Mouse (Mus musculus) cerebellum, adult 2 months (tissue): ENCODE results near the gene Itpkb. TPM values are rescaled to one million over a fixed set of nuclear protein-coding genes. Genes with fewer than 3 reads are reported as not detected.

ENCODE experiments used
- DNase-seq, 2 experiments: peaks; one replicate each; pipeline ENCODE4 v3.0.0; 2021
- H3K27ac ChIP-seq: fragments of 200-500 bp; 2 replicates; pipeline ENCODE4 v1.5.1; 2012; ENCODE audit warnings: low read length, control low read depth, inconsistent platforms; ENCODE audit not compliant: insufficient read depth
- H3K27me3 ChIP-seq: fragments of 200-500 bp; 2 replicates; pipeline ENCODE4 v1.6.1; 2012; ENCODE audit warnings: inconsistent platforms, mild to moderate bottlenecking, low read length, moderate library complexity; ENCODE audit not compliant: control insufficient read depth, insufficient read depth
- H3K4me1 ChIP-seq: fragments of 200-500 bp; 2 replicates; pipeline ENCODE4 v1.6.1; 2011; ENCODE audit warnings: low read length; ENCODE audit not compliant: control insufficient read depth, insufficient read depth
- H3K4me3 ChIP-seq: fragments of 200-500 bp; replicated peaks from 2 replicates; pipeline ENCODE3; 2011; ENCODE audit warnings: mild to moderate bottlenecking, low read depth, low read length, control low read depth; ENCODE audit not compliant: insufficient read depth
- CTCF ChIP-seq: fragments of 200-500 bp; IDR thresholded peaks from 2 replicates; pipeline ENCODE4 v1.5.1; 2011; ENCODE audit warnings: low read depth, mild to moderate bottlenecking, control low read depth, low read length, moderate library complexity, borderline replicate concordance; ENCODE audit not compliant: insufficient read depth
- POLR2A ChIP-seq: fragments of 200-500 bp; IDR thresholded peaks from 2 replicates; pipeline ENCODE4 v1.6.1; 2011; ENCODE audit warnings: low read length, control low read depth, borderline replicate concordance; ENCODE audit not compliant: insufficient read depth
- WGBS: fragments of 180-500 bp; shearing (Covaris S2); methylation state at CpG from one replicate; pipeline ENCODE4 v1.1.7; 2018; 5-methylcytosine and 5-hydroxymethylcytosine counted together
- polyA plus RNA-seq: library from polyadenylated mRNA; depleted of rRNA; stranded (reverse); fragments of >200 nt; gene quantifications from 2 replicates; pipeline ENCODE4 v1.2.3, GENCODE M21; 2012

Itpkb gene
- polyA plus RNA-seq, 1 experiment, result 34.1 TPM

DNA sequence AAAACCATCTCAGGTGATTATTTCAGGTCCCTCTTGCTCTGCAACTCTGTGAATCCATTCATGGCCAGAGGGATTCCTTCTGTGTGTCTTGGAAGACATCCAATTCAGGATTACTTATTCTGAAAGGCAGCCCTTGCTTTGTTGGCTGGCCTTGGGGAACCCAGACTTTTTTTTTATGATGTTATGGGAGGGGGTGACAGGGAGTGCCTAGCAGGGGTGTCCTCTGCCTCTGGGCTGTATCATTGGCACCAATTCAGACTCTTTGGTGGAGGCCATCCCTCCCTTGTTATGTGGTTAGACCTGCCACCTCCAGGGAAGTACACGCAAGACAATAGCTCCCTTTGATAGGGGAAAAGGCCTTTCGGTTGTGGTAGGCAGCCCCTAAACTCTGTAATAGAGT, 22.6 kb upstream of the Itpkb start:
- no peaks in the 10 kb centered on the region; the same call in 1 of the 2 replicates for H3K4me1 ChIP-seq
- TF ChIP-seq POLR2A, result no peak
- no peak for TF ChIP-seq CTCF
- no peaks in the 10 kb centered on the region for H3K27me3 ChIP-seq
- WGBS, result 66% methylated on average over 2 of the region's 2 CpGs
- no peak overlapping the region for H3K27ac ChIP-seq
- no peak for DNase-seq
- no peak overlapping the region for H3K4me3 ChIP-seq

DNA sequence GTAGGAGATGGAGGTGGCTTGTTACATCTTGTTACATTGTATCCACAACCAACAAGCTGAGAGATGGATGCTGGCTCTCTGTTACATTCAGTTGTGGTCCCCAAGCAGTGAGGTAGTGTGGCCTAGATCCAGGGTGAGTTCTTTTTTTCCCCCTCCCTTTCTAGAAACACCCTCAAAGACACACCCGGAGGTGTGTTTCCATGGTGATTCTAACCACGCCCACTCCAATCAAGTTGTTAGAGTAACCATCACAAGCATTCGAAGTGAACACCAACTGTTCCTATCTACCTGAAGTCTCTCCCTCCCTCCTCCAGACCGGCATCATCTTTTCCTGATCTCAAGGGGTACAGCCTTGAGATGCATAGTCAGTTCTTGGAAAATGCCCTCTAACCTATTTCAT, 21.4 kb upstream of the Itpkb start:
- 79% methylated on average over 4 of the region's 4 CpGs for WGBS
- no peaks in the 10 kb centered on the region; the same call in 1 of the 2 replicates for H3K4me1 ChIP-seq
- H3K27me3 ChIP-seq, result no peaks in the 10 kb centered on the region
- no peak overlapping the region for H3K4me3 ChIP-seq
- no peak overlapping the region for H3K27ac ChIP-seq
- DNase-seq, result no peak
- no peak for TF ChIP-seq POLR2A
- TF ChIP-seq CTCF, result no peak

DNA sequence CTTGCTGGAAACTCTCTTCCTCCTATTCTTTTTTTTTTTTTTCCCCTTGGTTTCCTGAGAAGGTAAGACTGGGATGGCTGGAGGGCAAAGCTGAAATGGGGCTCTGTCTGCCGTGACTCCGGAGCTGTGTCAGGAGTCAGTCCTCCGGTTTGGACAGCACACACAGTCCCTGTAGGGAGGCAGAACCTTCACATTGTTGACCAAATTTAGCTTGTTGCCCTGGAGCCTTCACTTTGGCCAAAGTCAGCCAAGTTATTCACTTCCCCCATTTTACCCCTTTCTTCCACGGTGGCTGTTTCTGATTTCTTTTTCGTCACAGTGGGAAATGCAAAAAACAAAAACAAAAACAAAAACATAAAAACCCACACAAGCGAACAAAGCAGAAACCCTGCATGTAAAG, 18.0 kb upstream of the Itpkb start:
- DNase-seq, result no peak
- WGBS, result 54% methylated on average over 6 of the region's 6 CpGs
- no peak for TF ChIP-seq POLR2A
- TF ChIP-seq CTCF, result no peak
- no peaks in the 10 kb centered on the region; the same call in 1 of the 2 replicates for H3K4me1 ChIP-seq
- no peaks in the 10 kb centered on the region for H3K27me3 ChIP-seq
- H3K27ac ChIP-seq, result no peak overlapping the region
- no peak overlapping the region for H3K4me3 ChIP-seq

DNA sequence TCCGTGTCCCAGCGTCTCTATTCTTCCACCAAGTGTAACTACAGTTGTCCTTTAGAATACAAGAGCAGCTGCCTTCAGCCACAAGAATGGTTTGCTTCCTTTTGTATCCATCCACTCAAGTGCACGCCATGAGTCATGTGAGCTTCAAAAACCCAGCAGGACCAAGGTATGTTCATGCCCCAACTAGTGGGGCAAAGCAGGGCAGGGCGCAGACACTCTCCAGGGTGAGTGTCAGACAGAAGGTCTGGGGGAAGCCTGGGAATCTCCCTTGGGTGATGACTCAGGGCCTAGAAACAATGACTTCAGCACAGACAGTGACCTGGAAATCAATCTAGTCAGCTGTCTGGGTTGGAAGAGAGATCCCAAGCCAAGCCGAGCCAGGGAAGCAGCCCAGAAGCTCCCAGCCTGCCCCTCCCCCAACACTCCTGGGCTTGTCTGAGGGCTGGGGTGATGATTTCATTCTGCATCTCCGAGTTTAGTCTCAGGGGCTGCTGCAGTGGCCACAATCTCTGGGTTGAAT, 17.4 kb upstream of the Itpkb start:
- no peak overlapping the region for H3K27ac ChIP-seq
- no peaks in the 10 kb centered on the region; the same call in 1 of the 2 replicates for H3K4me1 ChIP-seq
- no peaks in the 10 kb centered on the region for H3K27me3 ChIP-seq
- no peak overlapping the region for H3K4me3 ChIP-seq
- TF ChIP-seq CTCF (no peak), POLR2A (no peak)
- peak; percentile 61 to 76 for DNase-seq
- WGBS, result 11% methylated on average over 6 of the region's 6 CpGs

DNA sequence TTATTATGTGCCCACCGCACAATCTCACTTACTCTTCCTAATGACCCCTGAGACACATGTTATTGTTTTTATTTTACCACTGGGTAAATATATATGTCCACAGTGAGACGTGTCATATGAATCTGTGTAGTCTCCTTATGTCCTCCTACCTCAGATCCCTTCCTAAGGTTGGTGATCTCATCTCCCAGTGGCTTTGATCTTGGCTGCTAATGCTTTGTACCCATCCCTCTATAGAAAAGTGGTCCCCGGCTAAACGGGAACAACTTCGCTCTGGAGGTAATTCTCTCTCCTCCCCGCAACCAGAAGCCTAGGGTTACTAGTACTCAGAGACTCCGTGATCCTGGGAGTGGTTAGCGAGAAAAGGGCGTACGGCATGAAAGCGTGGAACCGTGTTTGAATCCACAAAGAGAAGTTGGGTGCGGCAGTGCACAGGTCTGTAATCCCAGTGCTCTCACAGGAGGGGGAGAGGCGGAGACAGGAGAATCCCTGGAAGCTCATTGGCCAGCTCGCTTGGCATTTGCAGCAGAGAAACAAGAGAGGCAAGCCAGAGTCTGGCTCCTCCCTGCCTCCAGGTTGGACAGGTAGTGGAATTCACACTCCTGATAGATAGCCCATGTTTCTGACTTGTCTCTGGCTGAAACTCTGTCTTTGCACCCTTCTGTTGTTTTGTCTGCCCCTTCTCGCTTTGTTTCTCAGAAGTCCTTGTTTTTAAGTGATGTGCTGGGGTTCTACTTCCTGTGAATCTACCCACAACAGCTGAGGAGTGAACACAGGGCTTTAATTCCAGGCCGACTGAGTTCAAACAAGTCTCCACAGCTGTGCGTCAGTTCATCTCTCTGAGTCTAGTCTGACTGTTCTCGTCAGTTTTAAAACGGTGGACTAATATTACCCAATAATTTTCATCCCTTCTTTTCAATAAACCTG, 16.5 kb upstream of the Itpkb start:
- Histone ChIP-seq H3K27ac (no peak overlapping the region), H3K4me3 (peak overlapping the region; percentile 46), H3K27me3 (no peaks in the 10 kb centered on the region), H3K4me1 (no peaks in the 10 kb centered on the region; the same call in 1 of the 2 replicates)
- DNase-seq, result peak; percentile 64 to 78
- 24% methylated on average over 20 of the region's 20 CpGs for WGBS
- no peak for TF ChIP-seq POLR2A
- no peak for TF ChIP-seq CTCF

DNA sequence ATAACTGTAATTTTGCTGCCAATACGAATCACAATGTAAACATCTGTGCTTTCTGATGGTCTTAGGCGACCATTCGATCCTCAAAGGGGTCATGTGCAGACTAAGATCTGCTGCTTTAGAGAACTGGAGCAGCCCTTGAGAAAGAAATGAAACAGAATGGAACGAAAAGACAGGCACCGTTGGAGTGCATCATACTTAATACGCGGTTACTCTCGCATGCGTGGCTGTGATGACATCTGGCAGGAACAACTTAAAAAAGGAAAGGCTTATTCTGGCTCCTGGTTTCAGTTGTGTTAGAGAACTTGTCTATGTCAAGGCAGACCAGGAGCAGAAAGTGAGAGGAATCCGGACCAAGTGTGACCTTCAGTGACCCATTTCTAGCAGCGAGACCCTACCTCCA, 15.6 kb upstream of the Itpkb start:
- no peaks in the 10 kb centered on the region for H3K27me3 ChIP-seq
- no peak for TF ChIP-seq CTCF
- no peak for TF ChIP-seq POLR2A
- no peak overlapping the region for H3K27ac ChIP-seq
- H3K4me3 ChIP-seq, result no peak overlapping the region
- DNase-seq, result no peak
- no peaks in the 10 kb centered on the region; the same call in 1 of the 2 replicates for H3K4me1 ChIP-seq
- WGBS, result 75% methylated on average over 11 of the region's 11 CpGs

DNA sequence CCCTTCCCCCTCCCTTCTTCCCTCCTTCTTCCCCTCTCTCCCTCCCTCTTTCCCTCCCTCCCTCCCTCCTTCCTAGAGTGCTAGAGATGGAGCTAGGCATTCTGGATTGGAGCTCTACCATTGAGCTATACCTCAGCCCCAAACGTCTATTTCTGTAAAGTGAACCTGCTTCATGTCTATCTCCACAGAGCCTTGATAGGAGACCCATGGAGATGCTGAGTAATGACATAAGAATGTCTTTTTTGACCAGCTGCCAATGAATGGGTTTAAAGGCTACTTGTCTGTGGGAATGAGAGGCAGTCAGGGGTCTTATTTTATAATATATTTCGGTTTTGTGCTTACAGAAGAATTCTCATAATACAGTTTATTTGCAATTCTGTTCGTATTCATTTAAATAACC, 15.2 kb upstream of the Itpkb start:
- TF ChIP-seq POLR2A (no peak), CTCF (no peak)
- DNase-seq, result no peak
- WGBS, result 81% methylated on average over 3 of the region's 3 CpGs
- Histone ChIP-seq H3K27me3 (no peaks in the 10 kb centered on the region), H3K4me1 (no peaks in the 10 kb centered on the region; the same call in 1 of the 2 replicates), H3K4me3 (no peak overlapping the region), H3K27ac (no peak overlapping the region)

DNA sequence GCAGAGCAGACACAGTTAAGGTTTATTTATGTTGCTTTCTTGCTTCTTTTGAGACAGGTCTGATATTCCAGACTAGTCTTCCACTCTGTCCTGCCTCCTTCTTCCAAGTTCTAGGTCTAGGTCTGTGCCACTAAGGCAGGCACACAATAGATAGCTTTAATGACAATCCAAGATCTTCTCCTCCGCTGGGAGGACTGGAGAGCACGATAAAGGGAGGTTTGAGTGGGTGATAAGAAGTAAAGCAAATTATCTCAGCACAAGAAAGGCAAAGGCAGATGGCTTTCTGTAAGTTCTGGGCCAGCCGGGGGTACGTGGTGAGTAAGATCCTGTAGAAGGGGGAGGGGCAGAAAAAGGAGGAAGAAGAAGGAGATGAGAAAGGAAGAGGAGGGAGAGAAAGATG, 12.8 kb upstream of the Itpkb start:
- no peak overlapping the region for H3K4me3 ChIP-seq
- WGBS, result 79% methylated on average over 4 of the region's 4 CpGs
- no peak for DNase-seq
- TF ChIP-seq CTCF (no peak), POLR2A (no peak)
- H3K4me1 ChIP-seq, result no peaks in the 10 kb centered on the region; the same call in 1 of the 2 replicates
- no peaks in the 10 kb centered on the region for H3K27me3 ChIP-seq
- H3K27ac ChIP-seq, result no peak overlapping the region
